Mouse (Mus musculus) small intestine, adult 2 months (tissue): ENCODE data around the gene Hmgcr.

Experiments
- CTCF ChIP-seq: fragments of 200-500 bp; IDR thresholded peaks from 2 replicates; pipeline ENCODE4 v1.5.1; 2012; ENCODE audit warnings: low read depth, mild to moderate bottlenecking, control low read depth, inconsistent platforms, low read length, moderate library complexity, mixed read lengths; ENCODE audit not compliant: insufficient replicate concordance, insufficient read length; ENCODE audit errors: extremely low read depth
- POLR2A ChIP-seq: fragments of 200-500 bp; IDR thresholded peaks from 2 replicates; pipeline ENCODE4 v1.6.1; 2012; ENCODE audit warnings: low read depth, mild to moderate bottlenecking, control low read depth, inconsistent platforms, low read length, moderate library complexity

GRCm38 (mm10) chr13:96670406-96671077, at the start of gene Hmgcr:
- TF ChIP-seq CTCF = no peak
- peak; percentile 92 for TF ChIP-seq POLR2A
